Mouse (Mus musculus): Measurements from ENCODE around the gene Gm28230.

GRCm38 (mm10) chr2:74731055-74731454 is 4.5 kb downstream of the Gm28230 start:
- TF ChIP-seq CTCF (IDR thresholded peaks at IDR 0.05; ENCODE audit: control insufficient read depth, insufficient read depth, low read length) = no peak
- no peak for TF ChIP-seq POLR2A (IDR thresholded peaks at IDR 0.05; ENCODE audit: borderline replicate concordance, control insufficient read depth, low read depth, low read length)
